Mouse (Mus musculus): Measurements from ENCODE around the gene Hcn1.

GRCm38 (mm10) chr13:117847290-117847689, 245.2 kb downstream of the Hcn1 start:
- TF ChIP-seq CTCF (IDR thresholded peaks at IDR 0.05) (no peak), EP300 (IDR thresholded peaks at IDR 0.05; ENCODE audit: insufficient read depth, low read depth, low read length) (no peak)
